Mouse (Mus musculus) spleen, adult 2 months (tissue): ENCODE results near the gene Gm826.

ENCODE experiments used
- CTCF ChIP-seq: fragments of 200-500 bp; IDR thresholded peaks from 2 replicates; pipeline ENCODE4 v1.5.1; 2011; ENCODE audit warnings: mild to moderate bottlenecking, inconsistent platforms; ENCODE audit not compliant: insufficient read depth, insufficient read length, insufficient replicate concordance; ENCODE audit errors: extremely low read depth
- POLR2A ChIP-seq: fragments of 200-500 bp; IDR thresholded peaks from 2 replicates; pipeline ENCODE4 v1.6.1; 2011; ENCODE audit warnings: low read depth, low read length, inconsistent platforms

DNA sequence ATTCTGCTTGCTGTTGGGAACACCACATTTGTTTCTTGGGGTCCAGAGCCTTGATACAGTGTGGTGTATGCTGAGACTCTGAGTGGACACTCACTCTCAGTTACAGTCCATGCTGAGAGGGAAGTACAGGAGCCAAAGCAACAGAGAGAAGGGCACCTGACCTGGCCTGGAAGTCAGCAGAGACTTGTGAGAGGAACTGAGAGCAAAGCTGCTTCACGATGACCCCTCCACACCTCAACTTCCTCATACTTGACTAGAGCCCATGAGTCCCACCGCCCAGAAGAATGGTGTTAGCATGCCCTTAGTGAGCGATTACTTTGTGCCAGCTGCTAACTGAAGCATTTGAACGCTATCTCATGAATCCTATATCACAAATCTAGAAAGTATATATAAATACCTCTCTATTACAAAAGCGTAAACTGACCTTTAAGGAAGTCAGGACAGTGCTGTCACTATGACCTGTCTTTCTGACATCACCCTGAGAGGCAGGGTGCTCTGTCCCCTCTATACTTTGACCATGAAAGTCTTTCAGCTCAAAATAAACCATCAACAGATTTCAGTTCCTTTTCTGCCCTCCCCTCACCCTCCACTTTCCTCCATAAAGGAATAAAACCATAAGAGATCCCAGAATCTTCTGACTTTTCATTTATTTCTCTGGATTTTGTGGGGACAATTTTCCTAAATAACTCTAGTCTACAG lies 57.9 kb downstream of the Gm826 start:
- no peak for TF ChIP-seq CTCF
- TF ChIP-seq POLR2A, result no peak
